8 mouse cellular contexts compared by ENCODE assay signal in genomic region chr7:60622271-60623249, GRCm38 (mm10).
DNase-seq lines count a peak whose midpoint lies in the region; ATAC-seq lines count a peak whose summit lies in the region.
"Not testable (repeated sequence)": the region's sequence is repeated elsewhere in the genome, so short reads cannot be mapped to it uniquely, and the experiment has no call there.

No protein-coding gene starts in this region.

- H3K36me3 ChIP-seq in forebrain, embryonic 15.5 days; limb, embryonic 15.5 days; midbrain, embryonic 13.5 days: not testable (repeated sequence)

- not testable (repeated sequence) for H3K9me3 ChIP-seq in forebrain, embryonic 15.5 days; limb, embryonic 15.5 days; midbrain, embryonic 13.5 days

- intact Hi-C loops in heart, postnatal 14 days (cut with DNase I): loop anchor here (10.0 kb wide), 1 partner anchor 112 kb away; no protein-coding TSS in a partner anchor

- H3K27ac ChIP-seq in forebrain, embryonic 15.5 days (replicated peaks): peak overlapping the region; percentile 73
- not testable (repeated sequence) for H3K27ac ChIP-seq in limb, embryonic 15.5 days
- H3K27ac ChIP-seq in midbrain, embryonic 13.5 days: peak overlapping the region; percentile 81

- WGBS in forebrain, embryonic 15.5 days: 29% methylated on average over 29 of the region's 29 CpGs
- WGBS in limb, embryonic 15.5 days: 26% methylated on average over 29 of the region's 29 CpGs
- 29% methylated on average over 29 of the region's 29 CpGs for WGBS in midbrain, embryonic 13.5 days

- peak overlapping the region; percentile 43 for H3K9ac ChIP-seq in forebrain, embryonic 15.5 days (replicated peaks)
- H3K9ac ChIP-seq in limb, embryonic 15.5 days: not testable (repeated sequence)
- peak overlapping the region; percentile 53; the same call in 1 of the 2 replicates for H3K9ac ChIP-seq in midbrain, embryonic 13.5 days (replicated peaks)

- peak; percentile 36 for DNase-seq in Muller cell, postnatal 12 days (ENCODE audit: inconsistent ontology term)
- DNase-seq in cerebellum, adult 9-11 months: peak; percentile 55
- DNase-seq in heart, postnatal 14 days: peak; percentile 2 to 14
- peak; percentile 34 to 46 for DNase-seq in kidney, postnatal 25 days
- DNase-seq in right cerebral cortex, postnatal 4 days: peak; percentile 56

- not testable (repeated sequence) for H3K4me1 ChIP-seq in forebrain, embryonic 15.5 days; limb, embryonic 15.5 days; midbrain, embryonic 13.5 days (replicated peaks)

- H3K27me3 ChIP-seq in forebrain, embryonic 15.5 days; limb, embryonic 15.5 days; midbrain, embryonic 13.5 days: not testable (repeated sequence)

- peak overlapping the region; percentile 40 for H3K4me3 ChIP-seq in forebrain, embryonic 15.5 days
- peak overlapping the region; percentile 33 for H3K4me3 ChIP-seq in limb, embryonic 15.5 days
- H3K4me3 ChIP-seq in midbrain, embryonic 13.5 days (replicated peaks): peak overlapping the region; percentile 35

- ATAC-seq in forebrain, embryonic 15.5 days (replicated peaks): peak; percentile 99
- ATAC-seq in limb, embryonic 15.5 days (ENCODE audit: insufficient number of reproducible peaks, low FRiP score, low TSS enrichment, low read depth): not testable (repeated sequence)
- peak; percentile 99 for ATAC-seq in midbrain, embryonic 13.5 days

- H3K4me2 ChIP-seq in forebrain, embryonic 15.5 days (replicated peaks): peak overlapping the region; percentile 39
- peak overlapping the region; percentile 44 for H3K4me2 ChIP-seq in limb, embryonic 15.5 days
- H3K4me2 ChIP-seq in midbrain, embryonic 13.5 days (replicated peaks): peak overlapping the region; percentile 44
